Mouse (Mus musculus) neutrophil, adult 5-6 weeks (primary cell): ENCODE data around the gene Tfip11. TPM values are rescaled to one million over a fixed set of nuclear protein-coding genes. Genes with fewer than 3 reads are reported as not detected.
"Not testable (repeated sequence)": the region's sequence is repeated elsewhere in the genome, so short reads cannot be mapped to it uniquely, and the experiment has no call there.

Source experiments
- ATAC-seq: fragments of 151-379, 151-347 bp; 2 replicates; pipeline ENCODE4 v1.8.0; 2017; ENCODE audit warnings: mild to moderate bottlenecking, moderate TSS enrichment; ENCODE audit not compliant: insufficient number of reproducible peaks, poor library complexity, low FRiP score, severe bottlenecking; ENCODE audit errors: extremely low read depth
- total RNA-seq: library from RNA; stranded (forward); fragments of 200-1000 nt; gene quantifications from 2 replicates; pipeline ENCODE4 v1.2.3, GENCODE M21; 2017

The Tfip11 gene
- total RNA-seq, 1 experiment from 2014 or later = 34.3 TPM

- ATAC-seq = no peak
Observed at GRCm38 (mm10) chr5:112316468-112316867, 9.7 kb upstream of the Tfip11 start.

- no peak for ATAC-seq
Observed at GRCm38 (mm10) chr5:112317328-112317727, 8.8 kb upstream of the Tfip11 start.

GRCm38 (mm10) chr5:112319343-112319742, 6.8 kb upstream of the Tfip11 start:
- ATAC-seq = not testable (repeated sequence)

- no peak for ATAC-seq
Observed at GRCm38 (mm10) chr5:112320379-112320778, 5.8 kb upstream of the Tfip11 start.

- ATAC-seq = no peak
Observed at GRCm38 (mm10) chr5:112320936-112321335, 5.2 kb upstream of the Tfip11 start.

- no peak for ATAC-seq
Observed at GRCm38 (mm10) chr5:112321376-112321775, 4.8 kb upstream of the Tfip11 start.

- ATAC-seq = no peak
Observed at GRCm38 (mm10) chr5:112323246-112323645, 2.9 kb upstream of the Tfip11 start.

- ATAC-seq = peak; percentile 59
Observed at GRCm38 (mm10) chr5:112324637-112325545, 1.3 kb upstream of the Tfip11 start.

GRCm38 (mm10) chr5:112326446-112327009, 370 bp downstream of the Tfip11 start:
- ATAC-seq = no peak

GRCm38 (mm10) chr5:112327854-112328253, 1.7 kb downstream of the Tfip11 start:
- ATAC-seq = no peak

- ATAC-seq = no peak
Observed at GRCm38 (mm10) chr5:112329805-112330564, 3.8 kb downstream of the Tfip11 start.

GRCm38 (mm10) chr5:112335473-112335872, 9.3 kb downstream of the Tfip11 start:
- ATAC-seq = peak; percentile 51

- no peak for ATAC-seq
Observed at GRCm38 (mm10) chr5:112337004-112337403, 10.8 kb downstream of the Tfip11 start.

- no peak for ATAC-seq
Observed at GRCm38 (mm10) chr5:112339215-112339614, 13.1 kb downstream of the Tfip11 start.

- peak; percentile 58 for ATAC-seq
Observed at GRCm38 (mm10) chr5:112342463-112343204, 16.5 kb downstream of the Tfip11 start, which contains the start of the genes Srrd and Hps4. TSS of gene Srrd (minus strand) at chr5:112343040. TSS of gene Hps4 (plus strand) at chr5:112343083.

GRCm38 (mm10) chr5:112343205-112343595, 17.0 kb downstream of the Tfip11 start:
- ATAC-seq = peak; percentile 40

GRCm38 (mm10) chr5:112344092-112344960, 18.2 kb downstream of the Tfip11 start:
- ATAC-seq = no peak
